Mouse (Mus musculus) stomach, embryonic 15.5 days (tissue): ENCODE measurements around the gene Tnnt2. TPM values are rescaled to one million over a fixed set of nuclear protein-coding genes. Genes with fewer than 3 reads are reported as not detected.

ENCODE experiments used
- ATAC-seq: fragments of 200-750 bp; cut with Nextera tagmentation; 2 replicates; pipeline ENCODE4 v1.8.0; 2017; ENCODE audit warnings: low read depth, moderate number of reproducible peaks, moderate TSS enrichment; ENCODE audit not compliant: insufficient read depth, low FRiP score
- H3K27ac ChIP-seq: fragments of 300-500 bp; sonication (generic); 2 replicates; pipeline ENCODE4 v1.5.1; 2015; ENCODE audit warnings: mild to moderate bottlenecking, inconsistent platforms
- H3K27me3 ChIP-seq: fragments of 300-500 bp; sonication (generic); replicated peaks from 2 replicates; pipeline ENCODE4 v1.6.1; 2015; ENCODE audit warnings: inconsistent platforms
- H3K36me3 ChIP-seq: fragments of 300-500 bp; sonication (generic); 2 replicates; pipeline ENCODE4 v1.6.1; 2015; ENCODE audit warnings: inconsistent platforms
- H3K4me1 ChIP-seq: fragments of 300-500 bp; sonication (generic); 2 replicates; pipeline ENCODE4 v1.6.1; 2015; ENCODE audit warnings: inconsistent platforms
- H3K4me2 ChIP-seq: fragments of 300-500 bp; sonication (generic); 2 replicates; pipeline ENCODE4 v1.6.1; 2015; ENCODE audit warnings: mild to moderate bottlenecking, inconsistent platforms
- H3K4me3 ChIP-seq: fragments of 300-500 bp; sonication (generic); replicated peaks from 2 replicates; pipeline ENCODE4 v1.5.1; 2015; ENCODE audit warnings: inconsistent platforms
- H3K9ac ChIP-seq: fragments of 300-500 bp; sonication (generic); 2 replicates; pipeline ENCODE4 v1.6.1; 2015; ENCODE audit warnings: inconsistent platforms
- H3K9me3 ChIP-seq: fragments of 300-500 bp; sonication (generic); 2 replicates; pipeline ENCODE4 v1.6.1; 2016; ENCODE audit warnings: inconsistent platforms
- WGBS: fragments of 180-500 bp; shearing (Covaris S2); methylation state at CpG from one replicate; pipeline ENCODE4 v1.1.7; 2015; 5-methylcytosine and 5-hydroxymethylcytosine counted together
- polyA plus RNA-seq: library from polyadenylated mRNA; unstranded; fragments of >200 nt; fragmentation: Nextera tagmentation; extraction: Ambion mirVana; gene quantifications from 2 replicates; pipeline ENCODE4 v1.2.1, GENCODE M21; 2015

Gene Tnnt2
- polyA plus RNA-seq, 1 experiment from 2014 or later = 18.7 TPM

DNA sequence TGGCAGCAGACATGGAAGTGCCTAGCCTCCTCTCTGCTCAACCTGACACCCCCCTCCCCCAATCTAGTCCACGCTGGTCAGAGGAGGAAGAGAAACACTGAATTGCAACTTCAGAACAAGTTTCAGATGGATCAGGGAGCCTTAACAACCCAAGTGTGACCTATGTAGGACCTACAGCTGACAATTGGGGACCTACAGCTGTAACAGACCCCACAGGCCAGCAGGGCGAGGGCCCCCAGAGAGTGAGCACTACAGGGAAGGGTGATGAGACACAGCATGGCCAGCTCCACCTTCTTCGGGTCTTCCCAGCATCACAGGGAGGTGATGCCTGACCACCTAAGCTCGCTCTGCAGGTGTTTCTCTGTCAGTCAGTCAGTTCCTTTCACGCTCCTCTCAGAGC is 24.9 kb downstream of the Tnnt2 start:
- Histone ChIP-seq H3K9ac (no peak overlapping the region), H3K27ac (no peak overlapping the region), H3K4me3 (no peak overlapping the region), H3K36me3 (no peaks in the 10 kb centered on the region), H3K9me3 (no peaks in the 10 kb centered on the region), H3K4me2 (no peak overlapping the region), H3K27me3 (no peaks in the 10 kb centered on the region), H3K4me1 (peaks cover 6% of the 10 kb centered on the region; the same call in 1 of the 2 replicates)
- WGBS = 77% methylated on average over 5 of the region's 5 CpGs
- ATAC-seq = no peak

DNA sequence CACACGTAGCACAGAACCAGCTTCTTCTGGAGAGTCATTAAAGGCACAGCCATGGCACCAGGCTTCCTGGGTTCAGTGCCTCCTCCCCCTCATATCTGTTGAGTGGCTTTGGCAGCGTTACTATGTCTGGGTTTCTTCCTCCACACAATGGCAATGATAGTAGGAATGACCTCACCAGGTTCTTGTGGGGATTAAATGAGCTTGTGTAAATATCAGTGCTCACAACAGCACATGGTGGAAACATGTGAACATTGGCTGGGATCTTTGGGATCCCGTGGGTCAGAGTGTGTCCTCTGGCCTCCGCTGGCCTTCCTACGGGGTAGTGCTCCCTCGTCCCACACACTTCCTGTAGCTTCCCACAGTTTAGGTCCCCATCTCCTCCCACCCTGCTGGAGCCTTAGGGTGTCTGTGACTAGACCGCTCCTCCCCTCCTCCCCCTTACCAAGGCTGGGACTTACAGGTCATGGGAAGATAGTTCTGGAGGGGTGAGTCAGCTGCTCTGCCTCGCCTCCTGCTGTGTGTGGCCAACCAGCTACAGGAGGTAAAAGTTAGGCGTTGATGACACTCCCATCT is 25.9 kb downstream of the Tnnt2 start:
- no peak for ATAC-seq
- Histone ChIP-seq H3K27me3 (no peaks in the 10 kb centered on the region), H3K27ac (no peak overlapping the region)

DNA sequence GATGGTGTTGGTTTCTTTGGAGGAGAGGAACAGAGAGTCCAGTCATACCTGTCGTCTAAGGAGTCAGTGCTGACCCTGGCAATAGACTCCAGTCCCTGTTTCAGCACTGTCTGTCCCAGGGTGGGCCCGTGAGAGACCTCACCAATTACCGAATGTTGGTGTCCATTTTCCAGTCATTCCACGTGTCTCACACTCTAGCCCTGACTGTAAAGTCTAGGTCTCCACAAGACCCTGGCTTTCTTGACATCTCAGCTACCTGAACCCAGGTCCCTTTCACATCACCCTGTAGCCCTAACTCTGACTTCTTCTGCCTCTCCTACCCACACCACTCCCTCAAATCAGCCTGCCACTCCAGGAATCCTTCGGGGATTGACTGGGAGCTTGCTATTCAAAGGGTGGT is 26.4 kb downstream of the Tnnt2 start:
- H3K4me2 ChIP-seq = no peak overlapping the region
- no peaks in the 10 kb centered on the region for H3K27me3 ChIP-seq
- H3K9ac ChIP-seq = no peak overlapping the region
- H3K9me3 ChIP-seq = no peaks in the 10 kb centered on the region
- H3K4me1 ChIP-seq = 0 out of 2 replicates have a peak, but pooled peaks cover 1% of the 10 kb centered on the region
- H3K4me3 ChIP-seq = no peak overlapping the region
- ATAC-seq = no peak
- H3K36me3 ChIP-seq = no peaks in the 10 kb centered on the region
- H3K27ac ChIP-seq = no peak overlapping the region
- WGBS = 78% methylated on average over 5 of the region's 5 CpGs

More for the DNA sequence above, 25.9 kb downstream of the Tnnt2 start:
- no peak overlapping the region for H3K9ac ChIP-seq
- H3K4me3 ChIP-seq = no peak overlapping the region
- H3K4me2 ChIP-seq = no peak overlapping the region
- peaks cover 6% of the 10 kb centered on the region; the same call in 1 of the 2 replicates for H3K4me1 ChIP-seq
- no peaks in the 10 kb centered on the region for H3K9me3 ChIP-seq
- no peaks in the 10 kb centered on the region for H3K36me3 ChIP-seq
- WGBS = 59% methylated on average over 9 of the region's 9 CpGs

DNA sequence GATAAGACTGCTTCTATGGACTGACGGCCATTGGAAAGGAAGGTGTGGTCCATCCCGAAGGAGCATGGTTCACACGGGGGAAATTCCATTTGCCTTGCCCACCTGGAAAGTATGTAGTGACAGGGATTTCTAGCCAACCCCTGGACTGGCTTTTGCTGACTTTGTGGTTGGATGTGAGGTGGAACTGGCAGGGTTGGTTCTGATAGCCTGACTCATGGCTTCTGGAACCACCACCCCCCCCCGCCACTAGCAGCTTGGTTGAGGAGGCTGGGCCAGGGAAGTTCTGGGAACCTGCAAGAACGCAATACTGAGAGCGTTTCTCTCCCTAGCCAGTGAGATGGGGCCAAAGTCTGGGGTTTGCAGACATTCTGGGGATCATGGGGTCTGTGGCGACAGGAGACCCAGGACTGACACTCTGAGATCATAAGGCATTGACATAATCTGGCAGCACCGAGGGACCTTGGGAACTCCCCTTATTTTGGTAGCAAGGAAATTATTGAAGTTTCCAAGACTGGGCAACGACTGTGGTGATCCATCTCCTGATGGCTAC is 27.7 kb downstream of the Tnnt2 start:
- no peak for ATAC-seq
- WGBS = 72% methylated on average over 9 of the region's 9 CpGs
- Histone ChIP-seq H3K27ac (no peak overlapping the region), H3K9me3 (no peaks in the 10 kb centered on the region), H3K4me2 (no peak overlapping the region), H3K4me1 (no peaks in the 10 kb centered on the region), H3K4me3 (no peak overlapping the region), H3K36me3 (no peaks in the 10 kb centered on the region), H3K27me3 (no peaks in the 10 kb centered on the region), H3K9ac (no peak overlapping the region)

DNA sequence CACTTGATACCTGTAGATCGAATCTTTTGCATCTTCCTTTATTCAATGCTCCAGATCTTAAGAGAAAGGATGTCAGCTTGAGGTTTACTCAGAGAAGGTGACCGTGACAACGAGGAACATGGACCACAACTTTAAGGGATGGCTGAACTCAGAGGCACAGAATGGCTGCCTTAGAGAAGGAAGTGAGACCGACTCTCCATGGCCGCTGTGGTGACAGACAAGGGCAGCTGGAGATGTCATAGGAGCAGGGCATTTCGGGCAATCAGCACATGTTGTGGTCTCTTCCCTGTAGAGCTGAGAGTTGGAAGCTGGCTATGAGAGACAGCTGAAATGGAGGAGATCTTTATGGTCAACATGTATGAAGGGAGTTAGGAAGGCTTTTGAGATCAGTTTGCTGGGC is 28.7 kb downstream of the Tnnt2 start:
- ATAC-seq = no peak
- 81% methylated on average over 6 of the region's 6 CpGs for WGBS
- no peaks in the 10 kb centered on the region for H3K9me3 ChIP-seq
- H3K9ac ChIP-seq = no peak overlapping the region
- H3K27me3 ChIP-seq = no peaks in the 10 kb centered on the region
- H3K4me1 ChIP-seq = no peaks in the 10 kb centered on the region
- no peak overlapping the region for H3K4me2 ChIP-seq
- no peak overlapping the region for H3K27ac ChIP-seq
- no peaks in the 10 kb centered on the region for H3K36me3 ChIP-seq
- H3K4me3 ChIP-seq = no peak overlapping the region

DNA sequence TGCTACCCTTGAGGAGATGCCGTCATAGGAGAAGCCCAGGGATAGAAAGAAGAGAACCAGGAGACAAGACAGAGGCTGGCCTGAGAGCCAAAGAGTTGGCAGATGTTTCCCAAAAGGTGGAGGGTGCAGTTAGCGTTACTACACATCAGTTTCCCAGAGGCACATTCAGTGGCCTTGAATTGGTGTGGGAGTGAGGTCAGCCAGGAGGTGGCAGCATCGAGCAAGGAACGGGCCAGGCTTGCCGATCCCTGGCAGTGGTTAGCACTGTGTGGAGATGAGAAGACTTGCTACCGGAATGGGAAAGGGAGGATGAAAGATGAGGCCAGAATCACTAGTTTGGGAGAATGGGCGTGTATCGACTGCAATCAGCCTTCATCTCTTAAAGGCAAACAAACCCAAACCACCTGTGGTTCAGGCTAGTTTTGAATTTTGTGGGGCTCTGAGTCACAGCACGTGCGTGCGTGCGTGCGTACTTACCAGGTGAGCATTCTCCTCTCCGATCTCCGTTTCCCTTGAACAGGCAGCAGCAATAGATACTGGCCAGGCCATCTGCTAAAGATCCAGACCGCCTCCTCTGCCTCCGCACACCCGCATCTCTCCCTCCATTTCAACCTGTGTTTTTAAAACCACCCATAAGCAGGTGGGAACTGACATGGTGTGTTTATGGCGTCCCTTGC is 29.5 kb downstream of the Tnnt2 start:
- 48% methylated on average over 19 of the region's 19 CpGs for WGBS
- ATAC-seq = peak; percentile 55; the same call in 1 of the 2 replicates
- no peaks in the 10 kb centered on the region for H3K4me1 ChIP-seq

DNA sequence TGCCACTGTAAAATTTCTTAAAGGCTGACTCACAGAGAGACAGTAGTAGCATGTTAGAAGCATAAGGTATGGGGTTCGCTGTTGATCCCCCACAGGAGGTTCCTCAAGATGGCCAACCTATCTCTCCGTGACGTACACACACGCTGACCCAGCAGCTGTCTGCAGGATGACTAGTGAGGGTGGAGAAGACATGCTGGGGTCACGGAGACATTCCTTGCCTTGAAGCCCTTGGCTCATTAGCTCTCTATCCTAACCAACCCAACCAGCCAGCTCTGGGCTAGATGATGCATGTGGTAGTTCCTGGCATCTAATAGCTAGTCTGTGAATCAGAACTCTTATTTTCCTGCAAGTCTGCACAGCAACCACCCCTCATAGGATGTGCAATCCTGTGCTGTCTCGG is 32.4 kb downstream of the Tnnt2 start:
- Histone ChIP-seq H3K9ac (no peak overlapping the region), H3K9me3 (no peaks in the 10 kb centered on the region), H3K27me3 (no peaks in the 10 kb centered on the region), H3K27ac (no peak overlapping the region), H3K4me1 (no peaks in the 10 kb centered on the region), H3K36me3 (no peaks in the 10 kb centered on the region), H3K4me3 (no peak overlapping the region), H3K4me2 (no peak overlapping the region)
- no peak for ATAC-seq
- 85% methylated on average over 6 of the region's 6 CpGs for WGBS

More for the DNA sequence above, 29.5 kb downstream of the Tnnt2 start:
- Histone ChIP-seq H3K4me2 (no peak overlapping the region), H3K27me3 (no peaks in the 10 kb centered on the region), H3K9ac (no peak overlapping the region), H3K27ac (no peak overlapping the region), H3K9me3 (no peaks in the 10 kb centered on the region), H3K4me3 (no peak overlapping the region), H3K36me3 (no peaks in the 10 kb centered on the region)

DNA sequence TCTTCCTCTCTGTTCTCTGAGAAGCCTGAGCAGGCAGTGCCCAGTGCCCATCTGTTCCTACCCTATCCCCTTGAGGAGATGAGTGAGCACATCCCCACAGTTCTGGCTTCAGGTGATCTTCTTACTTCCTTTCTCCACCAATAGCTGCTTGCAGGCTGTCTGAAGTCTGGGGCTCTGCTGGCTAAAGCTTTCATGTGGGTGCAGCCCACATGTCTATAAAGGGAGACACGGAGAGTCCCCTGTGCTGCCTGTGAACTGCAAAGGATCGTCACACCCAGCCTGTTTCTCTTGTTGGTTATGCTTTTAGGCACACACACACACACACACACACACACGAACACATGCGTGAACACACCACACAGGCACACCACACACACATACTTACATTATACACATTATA is 36.8 kb downstream of the Tnnt2 start:
- Histone ChIP-seq H3K27me3 (no peaks in the 10 kb centered on the region), H3K4me1 (no peaks in the 10 kb centered on the region), H3K9me3 (no peaks in the 10 kb centered on the region), H3K36me3 (no peaks in the 10 kb centered on the region), H3K4me2 (no peak overlapping the region), H3K9ac (no peak overlapping the region), H3K4me3 (no peak overlapping the region), H3K27ac (no peak overlapping the region)
- no peak for ATAC-seq
- 79% methylated on average over 4 of the region's 4 CpGs for WGBS

DNA sequence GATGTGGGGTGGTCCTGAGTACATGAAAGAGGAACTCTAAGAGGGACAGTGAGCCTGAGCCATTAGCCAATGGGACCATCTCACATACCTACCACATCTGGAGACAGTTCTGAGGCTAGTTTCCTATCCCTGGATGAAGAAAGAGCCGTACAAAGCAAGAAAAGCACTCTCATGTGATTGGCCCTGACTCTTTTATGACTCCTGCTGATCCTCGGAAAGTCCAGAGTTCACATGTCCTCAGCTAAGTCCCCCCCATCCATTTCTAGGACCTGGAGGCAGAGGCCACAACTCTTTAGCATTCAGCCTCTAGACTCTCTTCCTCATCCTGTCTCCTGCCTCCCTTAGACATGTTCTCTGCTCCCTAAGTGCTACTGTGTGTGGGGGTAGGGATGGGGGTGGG is 41.1 kb downstream of the Tnnt2 start:
- Histone ChIP-seq H3K4me2 (no peak overlapping the region), H3K9me3 (no peaks in the 10 kb centered on the region), H3K9ac (no peak overlapping the region), H3K27ac (no peak overlapping the region), H3K36me3 (no peaks in the 10 kb centered on the region), H3K4me1 (no peaks in the 10 kb centered on the region), H3K4me3 (no peak overlapping the region), H3K27me3 (no peaks in the 10 kb centered on the region)
- WGBS = 73% methylated on average over 2 of the region's 2 CpGs
- no peak for ATAC-seq

DNA sequence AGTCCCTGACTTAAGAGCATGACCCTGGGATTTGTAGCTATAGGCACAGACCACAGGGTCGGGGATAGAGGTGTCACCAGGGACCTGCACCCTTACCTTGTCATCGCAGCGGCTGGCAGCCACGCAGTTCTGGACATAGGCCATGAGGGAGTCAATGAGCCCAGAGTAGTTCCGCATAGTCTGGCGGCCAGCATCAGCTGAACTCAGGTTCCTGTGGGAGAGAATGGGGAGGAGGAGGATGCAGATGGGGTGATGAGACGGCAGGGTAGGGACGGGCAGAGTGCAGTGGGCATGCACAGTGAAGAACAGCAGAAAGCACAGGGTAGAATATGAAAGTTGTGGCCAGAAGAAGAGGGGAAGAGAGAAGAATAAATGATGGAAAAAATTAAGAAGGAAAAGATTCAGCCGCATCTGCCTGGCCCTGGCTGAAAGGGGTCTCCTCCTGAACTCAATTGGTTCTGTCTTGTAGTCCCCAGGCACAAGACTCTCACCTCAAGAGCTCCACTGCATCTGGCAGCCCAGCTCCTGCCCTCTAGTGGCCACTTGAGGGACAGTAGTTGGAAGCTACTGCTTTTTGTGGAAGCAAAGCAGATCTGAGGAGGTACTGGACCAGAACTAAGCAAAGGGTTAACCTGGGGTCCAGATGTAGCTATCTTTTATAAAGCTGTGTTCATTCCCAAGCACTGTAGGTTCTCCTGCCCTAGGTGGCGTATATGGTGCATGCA is 46.4 kb downstream of the Tnnt2 start:
- no peak for ATAC-seq
- no peak overlapping the region for H3K27ac ChIP-seq
- WGBS = 74% methylated on average over 10 of the region's 10 CpGs
- no peaks in the 10 kb centered on the region for H3K4me1 ChIP-seq
- H3K9ac ChIP-seq = no peak overlapping the region
- 0 out of 2 replicates have a peak, but pooled peaks cover 3% of the 10 kb centered on the region for H3K27me3 ChIP-seq
- no peak overlapping the region for H3K4me3 ChIP-seq
- H3K9me3 ChIP-seq = no peaks in the 10 kb centered on the region
- no peaks in the 10 kb centered on the region for H3K36me3 ChIP-seq
- no peak overlapping the region for H3K4me2 ChIP-seq

DNA sequence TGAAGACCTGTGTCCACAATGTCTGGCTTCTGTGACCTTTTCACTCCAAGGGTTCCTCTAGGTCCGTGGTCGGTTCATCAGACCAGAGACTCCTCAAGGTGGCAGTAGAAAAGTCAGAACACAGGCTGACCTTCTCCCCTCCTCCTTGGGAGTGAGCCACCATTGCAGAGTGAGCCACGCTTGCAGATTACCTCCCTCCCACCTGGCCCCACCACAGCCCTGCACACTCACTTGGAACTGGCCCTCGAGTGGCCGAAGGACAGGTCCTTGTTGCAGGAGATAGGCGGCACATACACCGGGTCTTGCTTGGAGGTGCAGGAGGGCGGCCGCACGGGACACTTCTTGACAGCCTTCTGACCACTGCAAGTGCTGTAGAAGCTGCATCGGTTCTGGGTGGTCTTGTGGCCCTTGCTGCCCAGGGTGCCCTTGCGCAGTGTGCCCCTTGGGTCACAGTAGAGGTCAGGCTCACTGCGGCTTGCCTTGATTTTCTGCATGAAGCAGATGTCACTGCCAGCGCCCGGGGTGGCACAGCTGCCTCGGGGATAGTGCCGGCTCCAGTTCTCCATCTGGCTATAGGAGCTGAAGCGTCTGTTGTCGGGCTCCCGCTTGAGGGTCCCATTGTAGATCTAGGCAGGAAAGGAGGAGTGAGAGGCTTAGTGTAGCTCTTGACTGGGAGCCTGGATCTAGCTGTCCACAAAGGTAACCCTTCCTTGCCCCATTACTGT is 53.5 kb downstream of the Tnnt2 start:
- no peak overlapping the region for H3K27ac ChIP-seq
- ATAC-seq = no peak
- 78% methylated on average over 20 of the region's 20 CpGs for WGBS
- no peak overlapping the region for H3K9ac ChIP-seq
- no peaks in the 10 kb centered on the region for H3K9me3 ChIP-seq
- H3K27me3 ChIP-seq = 0 out of 2 replicates have a peak, but pooled peaks cover 3% of the 10 kb centered on the region
- H3K4me3 ChIP-seq = no peak overlapping the region
- no peaks in the 10 kb centered on the region for H3K36me3 ChIP-seq
- H3K4me2 ChIP-seq = no peak overlapping the region
- H3K4me1 ChIP-seq = no peaks in the 10 kb centered on the region
